Mouse (Mus musculus): ENCODE measurements at regions not wholly inside any gene's neighbourhood (a gene's known extent, or its start where the extent isn't known, plus 50 kb on each side); places are given as distances from the start of the nearest gene placed in this dataset.

DNA sequence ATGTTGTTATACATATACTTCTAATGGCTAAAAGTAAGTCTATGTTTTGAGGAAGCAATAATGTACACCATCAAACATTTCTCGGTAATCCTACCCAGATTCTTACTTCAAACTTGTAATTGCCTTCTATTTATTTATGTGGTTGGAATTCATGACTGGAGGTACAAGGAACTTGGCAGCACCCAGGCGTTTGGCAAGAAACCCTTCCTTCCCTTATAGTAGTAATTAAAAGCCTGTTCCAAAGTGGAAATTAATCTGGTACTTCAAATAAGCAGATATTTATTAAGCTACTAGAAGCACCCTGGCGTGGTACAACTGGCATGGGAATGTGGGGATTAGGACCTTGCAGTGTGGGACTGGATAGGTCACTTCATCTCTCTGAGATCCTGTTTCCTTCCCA is 322.9 kb upstream of the Rora start:
- Histone ChIP-seq H3K27ac (no peak overlapping the region), H3K4me1 (no peaks in the 10 kb centered on the region), H3K27me3 (replicated peaks) (no peaks in the 10 kb centered on the region), H3K9ac (no peak overlapping the region), H3K9me3 (no peaks in the 10 kb centered on the region), H3K36me3 (replicated peaks) (no peaks in the 10 kb centered on the region), H3K4me3 (no peak overlapping the region), H3K4me2 (no peak overlapping the region)
- WGBS = 79% methylated on average over 3 of the region's 3 CpGs
- no peak for ATAC-seq (replicated peaks)

- Histone ChIP-seq H3K4me3 (no peak overlapping the region), H3K27ac (no peak overlapping the region), H3K9ac (no peak overlapping the region), H3K4me2 (no peak overlapping the region), H3K36me3 (replicated peaks) (no peaks in the 10 kb centered on the region), H3K4me1 (no peaks in the 10 kb centered on the region), H3K9me3 (no peaks in the 10 kb centered on the region), H3K27me3 (replicated peaks) (no peaks in the 10 kb centered on the region)
- 64% methylated on average over 3 of the region's 3 CpGs for WGBS
- no peak for ATAC-seq (replicated peaks)
These were observed 312.7 kb upstream of the Rora start for GRCm38 (mm10) chr9:68340921-68341320.

GRCm38 (mm10) chr9:68341511-68341910 is 312.1 kb upstream of the Rora start:
- ATAC-seq (replicated peaks) = no peak
- WGBS = 87% methylated on average over 3 of the region's 3 CpGs
- no peak overlapping the region for H3K9ac ChIP-seq

GRCm38 (mm10) chr9:68347426-68347825 is 306.2 kb upstream of the Rora start:
- no peak overlapping the region for H3K9ac ChIP-seq
- no peaks in the 10 kb centered on the region for H3K4me1 ChIP-seq
- H3K4me3 ChIP-seq = no peak overlapping the region
- no peak overlapping the region for H3K4me2 ChIP-seq
- no peaks in the 10 kb centered on the region for H3K27me3 ChIP-seq (replicated peaks)
- H3K36me3 ChIP-seq (replicated peaks) = no peaks in the 10 kb centered on the region
- no peak overlapping the region for H3K27ac ChIP-seq
- ATAC-seq (replicated peaks) = no peak
- WGBS = 88% methylated on average over 6 of the region's 6 CpGs
- no peaks in the 10 kb centered on the region for H3K9me3 ChIP-seq

More at GRCm38 (mm10) chr9:68341511-68341910, 312.1 kb upstream of the Rora start:
- no peaks in the 10 kb centered on the region for H3K9me3 ChIP-seq
- H3K4me2 ChIP-seq = no peak overlapping the region
- H3K27ac ChIP-seq = no peak overlapping the region
- no peaks in the 10 kb centered on the region for H3K4me1 ChIP-seq
- H3K36me3 ChIP-seq (replicated peaks) = no peaks in the 10 kb centered on the region
- no peaks in the 10 kb centered on the region for H3K27me3 ChIP-seq (replicated peaks)
- no peak overlapping the region for H3K4me3 ChIP-seq

- whole genome bisulfite sequencing = 89% methylated on average over 4 of the region's 4 CpGs
- Histone ChIP-seq H3K36me3 (replicated peaks) (no peaks in the 10 kb centered on the region), H3K27me3 (replicated peaks) (no peaks in the 10 kb centered on the region), H3K4me1 (no peaks in the 10 kb centered on the region), H3K27ac (no peak overlapping the region), H3K4me2 (no peak overlapping the region), H3K4me3 (no peak overlapping the region), H3K9ac (no peak overlapping the region), H3K9me3 (no peaks in the 10 kb centered on the region)
- no peak for ATAC-seq (replicated peaks)
These were observed 302.1 kb upstream of the Rora start for GRCm38 (mm10) chr9:68351466-68351865.

GRCm38 (mm10) chr9:68354470-68354869 is 299.1 kb upstream of the Rora start:
- H3K9me3 ChIP-seq = no peaks in the 10 kb centered on the region
- no peak overlapping the region for H3K4me2 ChIP-seq
- H3K9ac ChIP-seq = no peak overlapping the region
- WGBS = 78% methylated on average over 4 of the region's 4 CpGs
- ATAC-seq (replicated peaks) = no peak
- no peak overlapping the region for H3K27ac ChIP-seq
- H3K27me3 ChIP-seq (replicated peaks) = no peaks in the 10 kb centered on the region
- H3K36me3 ChIP-seq (replicated peaks) = no peaks in the 10 kb centered on the region
- H3K4me3 ChIP-seq = no peak overlapping the region
- H3K4me1 ChIP-seq = no peaks in the 10 kb centered on the region

DNA sequence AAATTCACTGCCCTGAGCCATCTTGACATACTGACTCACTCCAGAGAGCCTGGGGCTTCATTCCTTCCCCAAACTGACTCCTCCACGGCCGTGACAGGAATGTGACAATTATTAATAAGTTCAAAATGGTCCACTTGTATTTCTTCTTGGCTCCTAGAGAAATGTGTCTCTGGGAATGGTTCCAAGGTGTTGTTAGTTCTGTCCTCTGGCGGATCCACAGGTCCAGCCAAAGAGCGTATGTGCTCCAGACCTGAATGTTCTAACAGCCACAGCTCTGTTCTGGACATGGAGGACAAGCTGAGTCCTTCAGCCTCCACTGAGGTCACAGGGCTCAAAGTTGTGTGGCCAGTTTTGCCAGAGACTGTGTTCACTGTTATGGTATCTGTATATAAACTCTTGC is 297.5 kb upstream of the Rora start:
- Histone ChIP-seq H3K4me2 (no peak overlapping the region), H3K27ac (no peak overlapping the region), H3K27me3 (replicated peaks) (no peaks in the 10 kb centered on the region), H3K4me3 (no peak overlapping the region), H3K4me1 (no peaks in the 10 kb centered on the region), H3K9ac (no peak overlapping the region), H3K36me3 (replicated peaks) (no peaks in the 10 kb centered on the region), H3K9me3 (no peaks in the 10 kb centered on the region)
- ATAC-seq (replicated peaks) = no peak
- WGBS = 89% methylated on average over 4 of the region's 4 CpGs

DNA sequence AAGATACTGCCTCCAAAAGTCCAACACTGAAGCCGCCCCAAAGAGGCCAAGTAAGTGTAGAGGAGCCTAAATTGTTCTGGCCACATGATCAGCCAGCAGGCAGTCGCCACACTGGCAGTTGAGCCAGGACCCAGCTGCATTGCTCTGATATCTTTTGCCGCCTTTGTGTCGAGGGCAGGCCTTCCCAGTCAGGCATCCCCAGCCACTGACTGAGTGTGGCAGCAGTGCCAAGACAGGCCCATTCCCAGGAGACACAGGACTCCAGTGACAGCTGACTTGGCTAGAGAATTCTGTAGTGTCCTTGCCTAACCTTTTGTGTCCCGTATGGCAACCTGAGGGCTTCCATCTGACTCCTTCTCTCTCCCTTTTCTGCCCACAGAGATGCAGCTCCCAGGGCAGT is 296.4 kb upstream of the Rora start:
- Histone ChIP-seq H3K9ac (no peak overlapping the region), H3K36me3 (replicated peaks) (no peaks in the 10 kb centered on the region), H3K4me2 (no peak overlapping the region), H3K27me3 (replicated peaks) (no peaks in the 10 kb centered on the region), H3K4me3 (no peak overlapping the region), H3K4me1 (no peaks in the 10 kb centered on the region), H3K9me3 (no peaks in the 10 kb centered on the region), H3K27ac (no peak overlapping the region)
- no peak for ATAC-seq (replicated peaks)
- WGBS = 65% methylated on average over 5 of the region's 5 CpGs

GRCm38 (mm10) chr9:68366973-68367372 is 286.6 kb upstream of the Rora start:
- Histone ChIP-seq H3K9ac (no peak overlapping the region), H3K4me1 (no peaks in the 10 kb centered on the region), H3K27me3 (replicated peaks) (no peaks in the 10 kb centered on the region), H3K9me3 (no peaks in the 10 kb centered on the region), H3K36me3 (replicated peaks) (no peaks in the 10 kb centered on the region), H3K4me3 (no peak overlapping the region), H3K27ac (no peak overlapping the region), H3K4me2 (no peak overlapping the region)
- 78% methylated on average over 3 of the region's 3 CpGs for WGBS
- ATAC-seq (replicated peaks) = no peak

- Histone ChIP-seq H3K9me3 (no peaks in the 10 kb centered on the region), H3K4me1 (no peaks in the 10 kb centered on the region), H3K9ac (no peak overlapping the region), H3K4me2 (no peak overlapping the region), H3K4me3 (no peak overlapping the region), H3K27ac (no peak overlapping the region), H3K36me3 (replicated peaks) (no peaks in the 10 kb centered on the region), H3K27me3 (replicated peaks) (no peaks in the 10 kb centered on the region)
- 94% methylated on average over 4 of the region's 4 CpGs for WGBS
- ATAC-seq (replicated peaks) = no peak
These were observed 286.0 kb upstream of the Rora start for GRCm38 (mm10) chr9:68367556-68367955.

- no peak overlapping the region for H3K4me3 ChIP-seq
- no peak for ATAC-seq (replicated peaks)
- no peaks in the 10 kb centered on the region for H3K36me3 ChIP-seq (replicated peaks)
- no peak overlapping the region for H3K27ac ChIP-seq
- H3K4me2 ChIP-seq = no peak overlapping the region
- no peaks in the 10 kb centered on the region for H3K27me3 ChIP-seq (replicated peaks)
- no peak overlapping the region for H3K9ac ChIP-seq
- no peaks in the 10 kb centered on the region for H3K4me1 ChIP-seq
- WGBS = 81% methylated on average over 4 of the region's 4 CpGs
- no peaks in the 10 kb centered on the region for H3K9me3 ChIP-seq
These were observed 280.9 kb upstream of the Rora start for GRCm38 (mm10) chr9:68372726-68373125.

GRCm38 (mm10) chr9:68376222-68376621 is 277.4 kb upstream of the Rora start:
- Histone ChIP-seq H3K27ac (no peak overlapping the region), H3K27me3 (replicated peaks) (no peaks in the 10 kb centered on the region), H3K4me3 (no peak overlapping the region), H3K9ac (no peak overlapping the region), H3K4me1 (no peaks in the 10 kb centered on the region), H3K9me3 (no peaks in the 10 kb centered on the region), H3K4me2 (no peak overlapping the region), H3K36me3 (replicated peaks) (no peaks in the 10 kb centered on the region)
- WGBS = 91% methylated on average over 1 of the region's 1 CpGs
- no peak for ATAC-seq (replicated peaks)

- Histone ChIP-seq H3K4me1 (no peaks in the 10 kb centered on the region), H3K9me3 (no peaks in the 10 kb centered on the region), H3K27ac (no peak overlapping the region), H3K4me3 (no peak overlapping the region), H3K9ac (no peak overlapping the region), H3K4me2 (no peak overlapping the region), H3K27me3 (replicated peaks) (no peaks in the 10 kb centered on the region), H3K36me3 (replicated peaks) (no peaks in the 10 kb centered on the region)
- ATAC-seq (replicated peaks) = no peak
- 89% methylated on average over 6 of the region's 6 CpGs for WGBS
These were observed 271.7 kb upstream of the Rora start for GRCm38 (mm10) chr9:68381871-68382270.

DNA sequence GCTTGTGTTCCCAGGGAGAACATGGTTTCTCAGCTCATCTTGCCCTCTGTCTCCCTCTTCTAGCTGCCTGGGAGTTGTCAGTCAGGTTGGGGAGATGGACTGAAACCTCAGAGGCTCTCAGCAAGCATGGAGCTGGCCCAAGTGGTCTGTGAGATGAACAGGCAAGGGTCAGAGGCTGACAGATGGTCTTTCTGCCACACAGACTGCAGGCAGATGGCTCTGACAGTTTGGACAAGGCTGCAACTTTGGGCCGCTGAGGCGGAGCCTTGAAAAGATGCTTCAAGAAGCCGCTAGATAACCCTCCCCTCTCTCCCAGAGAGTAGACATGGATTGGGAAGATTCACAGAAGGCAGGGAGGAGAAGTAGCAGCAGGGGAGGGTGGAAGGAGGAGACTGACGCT is 252.7 kb upstream of the Rora start:
- no peaks in the 10 kb centered on the region for H3K27me3 ChIP-seq (replicated peaks)
- no peak overlapping the region for H3K4me3 ChIP-seq
- H3K4me1 ChIP-seq = no peaks in the 10 kb centered on the region
- WGBS = 63% methylated on average over 4 of the region's 4 CpGs
- no peaks in the 10 kb centered on the region for H3K9me3 ChIP-seq
- no peaks in the 10 kb centered on the region for H3K36me3 ChIP-seq (replicated peaks)
- no peak overlapping the region for H3K4me2 ChIP-seq
- no peak for ATAC-seq (replicated peaks)
- H3K27ac ChIP-seq = no peak overlapping the region
- no peak overlapping the region for H3K9ac ChIP-seq

All from midbrain, embryonic 15.5 days (tissue).